Mouse (Mus musculus): ENCODE measurements around the gene Pigl. TPM values are rescaled to one million over a fixed set of nuclear protein-coding genes. Genes with fewer than 3 reads are reported as not detected.

Gene Pigl
- 1 to 10 TPM; 2.2 to 3.1 TPM for polyA plus RNA-seq (2012; fragmentation: generic; extraction: Trizol)

GRCm38 (mm10) chr11:62458276-62458724 is at the start of gene Pigl, which contains the start of gene Ncor1:
Gene Pigl (plus strand): TSS chr11:62458460.
Gene Ncor1 (minus strand): TSS chr11:62458541.

GRCm38 (mm10) chr11:62539089-62539890 is 81.0 kb downstream of the Pigl start, which contains the start of gene Cenpv:
Gene Cenpv (minus strand): TSS chr11:62539261.

GRCm38 (mm10) chr11:62550727-62551225 is 92.5 kb downstream of the Pigl start, which contains the start of gene Ubb:
Gene Ubb (plus strand): TSS chr11:62551171.

Other genes with a start within 250 kb of the Pigl start
- gene Adora2b, start 209.5 kb upstream of the Pigl start, polyA plus RNA-seq (2012; fragmentation: generic; extraction: Trizol), result 1 to 10 TPM in 1 of 2 experiments, under 1 TPM in 1; 0.20 to 1.2 TPM
- gene Zswim7, start 177.1 kb upstream of the Pigl start, polyA plus RNA-seq (2012; fragmentation: generic; extraction: Trizol), result 10 to 100 TPM; 21.0 to 53.8 TPM
- gene Ttc19, start 177.0 kb upstream of the Pigl start, polyA plus RNA-seq (2012; fragmentation: generic; extraction: Trizol), result 1 to 10 TPM; 1.4 to 6.7 TPM
- gene Ncor1, start 81 bp downstream of the Pigl start, polyA plus RNA-seq (2012; fragmentation: generic; extraction: Trizol), result 10 to 100 TPM in 1 of 2 experiments, 1 to 10 TPM in 1; 9.6 to 54.3 TPM
- gene Cenpv, start 80.8 kb downstream of the Pigl start, polyA plus RNA-seq (2012; fragmentation: generic; extraction: Trizol), result 10 to 100 TPM; 43.2 to 45.4 TPM
- gene Ubb, start 92.7 kb downstream of the Pigl start, polyA plus RNA-seq (2012; fragmentation: generic; extraction: Trizol), result 1,000 to 10,000 TPM; 1,438 to 2,574 TPM
- gene Trpv2, start 116.0 kb downstream of the Pigl start, polyA plus RNA-seq (2012; fragmentation: generic; extraction: Trizol), result under 1 TPM; 0.04 to 0.20 TPM
- gene Lrrc75a, start 190.1 kb downstream of the Pigl start, polyA plus RNA-seq (2012; fragmentation: generic; extraction: Trizol), result 10 to 100 TPM in 1 of 2 experiments, 1 to 10 TPM in 1; 5.8 to 12.0 TPM
- 10 to 100 TPM in 1 of 2 experiments, 1 to 10 TPM in 1; 9.2 to 37.9 TPM for gene Mmgt2, start 190.2 kb downstream of the Pigl start, polyA plus RNA-seq (2012; fragmentation: generic; extraction: Trizol)

Data from C3H10T1/2 (cell line).